Mouse (Mus musculus) heart, adult 2 months (tissue): Measurements from ENCODE around the gene Cdiptos. TPM values are rescaled to one million over a fixed set of nuclear protein-coding genes. Genes with fewer than 3 reads are reported as not detected.

Experiments
- DNase-seq, 2 experiments: peaks; one replicate each; pipeline ENCODE4 v3.0.0; 2021
- H3K27ac ChIP-seq: fragments of 200-600 bp; 2 replicates; pipeline ENCODE4 v1.8.1; 2022
- H3K27me3 ChIP-seq: fragments of 200-500 bp; 2 replicates; pipeline ENCODE4 v1.6.1; 2012; ENCODE audit warnings: mild to moderate bottlenecking, low read length, inconsistent platforms, mixed read lengths; ENCODE audit not compliant: control insufficient read depth, insufficient read depth
- H3K36me3 ChIP-seq: fragments of 200-500 bp; 2 replicates; pipeline ENCODE4 v1.6.1; 2012; ENCODE audit warnings: low read length, inconsistent platforms; ENCODE audit not compliant: control insufficient read depth, insufficient read depth
- H3K4me1 ChIP-seq: fragments of 200-500 bp; 2 replicates; pipeline ENCODE4 v1.6.1; 2011; ENCODE audit warnings: low read length; ENCODE audit not compliant: control insufficient read depth, insufficient read depth
- H3K4me3 ChIP-seq: fragments of 200-600 bp; 2 replicates; pipeline ENCODE4 v1.8.1; 2022
- H3K79me2 ChIP-seq: fragments of 200-500 bp; replicated peaks from 2 replicates; pipeline ENCODE4 v1.6.1; 2012; ENCODE audit warnings: mild to moderate bottlenecking, inconsistent platforms, low read length, moderate library complexity, mixed read lengths; ENCODE audit not compliant: control insufficient read depth, insufficient read depth
- H3K9ac ChIP-seq: fragments of 200-500 bp; 2 replicates; pipeline ENCODE4 v1.6.1; 2012; ENCODE audit warnings: low read depth, mild to moderate bottlenecking, control low read depth, inconsistent platforms, low read length, mixed read lengths
- CTCF ChIP-seq: fragments of 200-600 bp; IDR thresholded peaks from 2 replicates; pipeline ENCODE4 v1.8.1; 2022; ENCODE audit warnings: antibody characterized with exemption, mild to moderate bottlenecking, moderate library complexity
- EP300 ChIP-seq: fragments of 200-500 bp; IDR thresholded peaks from 2 replicates; pipeline ENCODE4 v1.6.1; 2011; ENCODE audit warnings: low read depth, low read length, control low read depth; ENCODE audit not compliant: insufficient read depth
- POLR2A ChIP-seq: fragments of 200-500 bp; IDR thresholded peaks from 2 replicates; pipeline ENCODE4 v1.6.1; 2011; ENCODE audit warnings: mild to moderate bottlenecking, low read depth, low read length, control low read depth; ENCODE audit not compliant: insufficient read depth
- whole genome bisulfite sequencing: fragments of 180-500 bp; shearing (Covaris S2); methylation state at CpG from one replicate; pipeline ENCODE4 v1.1.7; 2018; 5-methylcytosine and 5-hydroxymethylcytosine counted together
- intact Hi-C: fragments of 180-260 bp; cut with DNase I; formaldehyde crosslinking; loops from one replicate; pipeline ENCODE4 v1.15.1; 2025
- polyA plus RNA-seq: library from polyadenylated mRNA; depleted of rRNA; stranded (reverse); fragments of >200 nt; gene quantifications from 2 replicates; pipeline ENCODE4 v1.2.3, GENCODE M21; 2012
- total RNA-seq, 2 experiments: library from RNA; stranded (reverse); gene quantifications; 2 replicates each; pipeline ENCODE4 v1.2.3; 2021

Gene Cdiptos
- total and polyA plus RNA-seq, 3 experiments: 0.39 to 2.5 TPM; not detected in 1

GRCm38 (mm10) chr7:126941801-126942200, 34.1 kb downstream of the Cdiptos start:
- no peak for TF ChIP-seq POLR2A
- no peak for TF ChIP-seq CTCF
- TF ChIP-seq EP300: no peak
- 83% methylated on average over 5 of the region's 5 CpGs for WGBS
- intact Hi-C loops: no loop called here
- no peaks in the 10 kb centered on the region for H3K36me3 ChIP-seq
- H3K9ac ChIP-seq: no peak overlapping the region
- no peaks in the 10 kb centered on the region for H3K79me2 ChIP-seq
- H3K27ac ChIP-seq: no peak overlapping the region
- DNase-seq: no peak
- H3K27me3 ChIP-seq: no peaks in the 10 kb centered on the region
- no peak overlapping the region for H3K4me3 ChIP-seq
- H3K4me1 ChIP-seq: no peaks in the 10 kb centered on the region

GRCm38 (mm10) chr7:126941171-126941570, 34.7 kb downstream of the Cdiptos start:
- WGBS: 49% methylated on average over 6 of the region's 6 CpGs
- H3K4me1 ChIP-seq: no peaks in the 10 kb centered on the region
- no peaks in the 10 kb centered on the region for H3K79me2 ChIP-seq
- no peak overlapping the region for H3K27ac ChIP-seq
- TF ChIP-seq EP300: no peak
- no peak for TF ChIP-seq CTCF
- no peak for TF ChIP-seq POLR2A
- intact Hi-C loops: no loop called here
- no peaks in the 10 kb centered on the region for H3K27me3 ChIP-seq
- no peak overlapping the region for H3K4me3 ChIP-seq
- no peak overlapping the region for H3K9ac ChIP-seq
- no peak for DNase-seq
- H3K36me3 ChIP-seq: no peaks in the 10 kb centered on the region

- Histone ChIP-seq H3K36me3 (no peaks in the 10 kb centered on the region), H3K9ac (no peak overlapping the region), H3K4me3 (no peak overlapping the region), H3K4me1 (peaks cover 2% of the 10 kb centered on the region), H3K79me2 (no peaks in the 10 kb centered on the region), H3K27me3 (no peaks in the 10 kb centered on the region), H3K27ac (no peak overlapping the region)
- no peak for TF ChIP-seq POLR2A
- no peak for TF ChIP-seq EP300
- TF ChIP-seq CTCF: no peak
- intact Hi-C loops: no loop called here
- 75% methylated on average over 2 of the region's 2 CpGs for WGBS
- DNase-seq: no peak
These were observed 43.2 kb downstream of the Cdiptos start for GRCm38 (mm10) chr7:126932652-126933051.

DNA sequence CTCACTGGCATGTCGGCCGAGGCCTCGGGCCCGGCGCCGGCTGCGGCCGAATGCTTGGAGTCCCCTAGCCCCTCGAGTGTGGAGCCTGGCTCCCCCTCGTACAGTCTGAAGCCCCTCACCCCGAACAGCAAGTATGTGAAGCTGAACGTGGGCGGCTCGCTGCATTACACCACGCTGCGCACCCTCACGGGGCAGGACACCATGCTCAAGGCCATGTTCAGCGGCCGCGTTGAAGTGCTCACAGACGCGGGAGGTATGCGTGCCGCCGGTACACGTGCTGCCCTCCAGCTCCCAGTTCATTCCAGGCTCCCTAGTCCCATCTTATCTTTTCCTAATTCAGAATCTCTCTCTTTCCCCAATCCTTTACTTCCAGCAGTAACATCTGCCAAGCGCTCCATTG, 46.9 kb downstream of the Cdiptos start:
- Histone ChIP-seq H3K79me2 (no peaks in the 10 kb centered on the region), H3K36me3 (no peaks in the 10 kb centered on the region), H3K27ac (peak overlapping the region; percentile 45), H3K27me3 (no peaks in the 10 kb centered on the region), H3K9ac (peak overlapping the region; percentile 94), H3K4me3 (peak overlapping the region; percentile 93), H3K4me1 (peaks cover 2% of the 10 kb centered on the region)
- under 1% methylated on average over 27 of the region's 27 CpGs for WGBS
- no peak for TF ChIP-seq CTCF
- no peak for TF ChIP-seq POLR2A
- no peak for TF ChIP-seq EP300
- DNase-seq: no peak
- intact Hi-C loops: loop anchor here (2.0 to 5.0 kb wide), 2 partner anchors 42 to 68 kb away; partner anchors contain the start of gene Hirip3

- intact Hi-C loops: loop anchor here (1.0 to 5.0 kb wide), 4 partner anchors 30 to 68 kb away; partner anchors contain the start of genes Cdiptos and Hirip3
- TF ChIP-seq EP300 (no peak), CTCF (no peak), POLR2A (peak; percentile 52)
- Histone ChIP-seq H3K27me3 (no peaks in the 10 kb centered on the region), H3K4me3 (peak within 1 kb of the TSS; percentile 93), H3K27ac (peak within 1 kb of the TSS; percentile 50), H3K79me2 (no peaks in the 10 kb centered on the region), H3K36me3 (no peaks in the 10 kb centered on the region), H3K4me1 (peaks cover 2% of the 10 kb centered on the region), H3K9ac (peak within 1 kb of the TSS; percentile 94)
- whole genome bisulfite sequencing: 2% methylated on average over 55 of the region's 56 CpGs
- peak; percentile 96 to 97 for DNase-seq
These were observed 47.4 kb downstream of the Cdiptos start, which contains the start of gene Kctd13 for GRCm38 (mm10) chr7:126928384-126929037. Gene Kctd13, plus strand, starts transcription at chr7:126928879.

DNA sequence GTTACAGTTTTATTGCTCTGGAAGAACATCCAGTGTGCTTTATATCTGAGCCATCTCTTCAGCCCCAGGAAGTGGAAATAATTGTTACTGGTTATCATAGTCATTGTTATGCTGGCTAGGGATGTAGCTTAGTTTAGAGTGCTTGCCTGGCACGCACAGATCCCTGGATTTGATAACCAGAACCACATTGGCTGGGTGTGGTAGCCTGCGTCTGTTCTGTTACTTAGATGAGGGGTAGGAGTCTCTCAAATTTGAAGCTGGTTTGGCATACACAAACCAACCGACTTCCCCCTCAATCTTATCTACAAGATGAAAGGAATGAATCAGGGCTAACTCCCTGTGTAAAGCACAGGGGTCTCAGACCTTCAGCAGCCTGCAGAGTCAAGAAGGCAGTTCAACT, 49.6 kb downstream of the Cdiptos start:
- Histone ChIP-seq H3K79me2 (no peaks in the 10 kb centered on the region), H3K27ac (no peak overlapping the region), H3K4me1 (peaks cover 2% of the 10 kb centered on the region), H3K36me3 (no peaks in the 10 kb centered on the region), H3K9ac (no peak overlapping the region), H3K27me3 (no peaks in the 10 kb centered on the region), H3K4me3 (no peak overlapping the region)
- TF ChIP-seq POLR2A (no peak), CTCF (no peak), EP300 (no peak)
- 28% methylated on average over 3 of the region's 3 CpGs for WGBS
- DNase-seq: no peak
- intact Hi-C loops: loop anchor here (5.0 kb wide), 1 partner anchor 39 kb away; no protein-coding TSS in a partner anchor
